Comparison of ENCODE assay signal across 8 mouse cellular contexts in the genomic region with DNA sequence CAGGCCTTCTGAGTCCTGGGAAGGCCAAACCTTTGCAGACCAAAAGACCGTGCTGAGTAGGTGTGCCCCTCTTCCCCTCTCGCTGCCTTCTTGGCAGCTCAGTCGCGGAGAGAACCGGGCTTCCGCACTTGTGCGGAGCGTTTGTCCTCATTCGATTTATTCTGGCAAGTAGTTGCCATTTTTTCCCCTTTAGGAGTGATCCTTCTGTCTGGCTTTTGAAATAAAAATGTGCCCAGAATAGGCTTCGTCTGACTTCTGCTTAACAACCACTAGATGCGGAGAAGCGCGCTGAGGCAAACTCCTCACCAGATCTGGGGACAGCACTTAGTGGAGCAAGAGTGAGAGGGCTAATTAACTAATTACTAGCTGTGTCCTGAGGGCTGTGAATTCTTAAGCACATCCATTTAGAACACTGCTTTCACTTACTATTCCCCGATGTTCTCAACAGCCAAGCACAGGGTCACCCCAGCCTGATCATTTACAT. TPM values are rescaled to one million over a fixed set of nuclear protein-coding genes. Genes with fewer than 3 reads are reported as not detected.
DNase-seq lines count a peak whose midpoint lies in the region; ATAC-seq and TF ChIP-seq lines count a peak whose summit lies in the region.

No protein-coding gene starts in this region.

- H3K36me3 ChIP-seq in heart, adult 2 months (ENCODE audit: control insufficient read depth, insufficient read depth, low read length), result peaks cover 9% of the 10 kb centered on the region
- H3K36me3 ChIP-seq in kidney, adult 2 months (ENCODE audit: control insufficient read depth, insufficient read depth, low read length), result no peaks in the 10 kb centered on the region
- no peaks in the 10 kb centered on the region for H3K36me3 ChIP-seq in liver, embryonic 16.5 days (ENCODE audit: control insufficient read depth, insufficient read depth)
- H3K36me3 ChIP-seq in neural tube, embryonic 15.5 days, result no peaks in the 10 kb centered on the region

- H3K4me3 ChIP-seq in heart, adult 2 months, result peak overlapping the region; percentile 72
- H3K4me3 ChIP-seq in kidney, adult 2 months (ENCODE audit: insufficient read depth, low read depth, low read length), result peak overlapping the region; percentile 87
- H3K4me3 ChIP-seq in liver, embryonic 16.5 days (ENCODE audit: low read depth, low read length), result peak overlapping the region; percentile 49
- peak overlapping the region; percentile 58 for H3K4me3 ChIP-seq in neural tube, embryonic 15.5 days (replicated peaks)

- peak overlapping the region; percentile 89 for H3K27ac ChIP-seq in heart, adult 2 months
- H3K27ac ChIP-seq in kidney, adult 2 months (ENCODE audit: insufficient read depth, low read depth, low read length), result peak overlapping the region; percentile 84
- H3K27ac ChIP-seq in liver, embryonic 16.5 days (ENCODE audit: low read length), result no peak overlapping the region
- H3K27ac ChIP-seq in neural tube, embryonic 15.5 days (replicated peaks), result peak overlapping the region; percentile 86

- TF ChIP-seq CTCF in heart, adult 2 months (IDR thresholded peaks at IDR 0.05), result peak; percentile 41
- no peak for TF ChIP-seq CTCF in kidney, adult 2 months (conservative IDR thresholded peaks at IDR 0.05; ENCODE audit: insufficient read depth, insufficient read length, low read depth, low read length)

- peak; percentile 33 for DNase-seq in urinary bladder, postnatal 25 days (ENCODE audit: low spot score)
- DNase-seq in urinary bladder, postnatal 10 days (ENCODE audit: low spot score), result no peak
- peak; percentile 44 to 61 for DNase-seq in cerebellum, postnatal 36 days
- peak; percentile 69 to 71 for DNase-seq in heart, adult 2 months
- peak; percentile 71 for DNase-seq in kidney, adult 2 months
- no peak for DNase-seq in spleen, adult 18-20 months

- peak; percentile 5; the same call in 1 of the 2 replicates for TF ChIP-seq POLR2A in heart, adult 2 months (IDR thresholded peaks at IDR 0.05; ENCODE audit: insufficient read depth, low read depth, low read length)
- TF ChIP-seq POLR2A in kidney, adult 2 months (IDR thresholded peaks at IDR 0.05; ENCODE audit: low read depth, low read length), result no peak

- H3K79me2 ChIP-seq in heart, adult 2 months (replicated peaks; ENCODE audit: control insufficient read depth, insufficient read depth, low read length), result no peaks in the 10 kb centered on the region

- WGBS in heart, adult 2 months, result under 1% methylated on average over 14 of the region's 14 CpGs
- WGBS in kidney, adult 2 months, result 1% methylated on average over 14 of the region's 14 CpGs
- WGBS in liver, embryonic 16.5 days (ENCODE audit: insufficient replicate concordance), result under 1% methylated on average over 14 of the region's 14 CpGs
- under 1% methylated on average over 14 of the region's 14 CpGs for WGBS in neural tube, embryonic 15.5 days

- no peak for ATAC-seq in liver, embryonic 16.5 days (ENCODE audit: low read depth)
- peak; percentile 80 for ATAC-seq in neural tube, embryonic 15.5 days (ENCODE audit: low FRiP score)

- H3K4me1 ChIP-seq in heart, adult 2 months (ENCODE audit: control insufficient read depth, insufficient read depth, low read length), result peaks cover 14% of the 10 kb centered on the region
- H3K4me1 ChIP-seq in kidney, adult 2 months (ENCODE audit: control insufficient read depth, insufficient read depth, low read length), result peaks cover 12% of the 10 kb centered on the region
- H3K4me1 ChIP-seq in liver, embryonic 16.5 days (ENCODE audit: control insufficient read depth, low read depth, low read length), result no peaks in the 10 kb centered on the region
- peaks cover 22% of the 10 kb centered on the region for H3K4me1 ChIP-seq in neural tube, embryonic 15.5 days

- no peak for TF ChIP-seq EP300 in heart, adult 2 months (IDR thresholded peaks at IDR 0.05; ENCODE audit: insufficient read depth, low read depth, low read length)

- H3K4me2 ChIP-seq in liver, embryonic 16.5 days (ENCODE audit: low read depth, low read length), result peak overlapping the region; percentile 51
- H3K4me2 ChIP-seq in neural tube, embryonic 15.5 days, result peak overlapping the region; percentile 76

- no peaks in the 10 kb centered on the region for H3K27me3 ChIP-seq in heart, adult 2 months (ENCODE audit: control insufficient read depth, insufficient read depth, low read length)
- no peaks in the 10 kb centered on the region for H3K27me3 ChIP-seq in kidney, adult 2 months (replicated peaks; ENCODE audit: control insufficient read depth, insufficient read depth, low read length)
- H3K27me3 ChIP-seq in liver, embryonic 16.5 days (ENCODE audit: control insufficient read depth, insufficient read depth, low read depth, low read length), result peaks cover 41% of the 10 kb centered on the region
- peaks cover 22% of the 10 kb centered on the region for H3K27me3 ChIP-seq in neural tube, embryonic 15.5 days (replicated peaks)

- H3K9me3 ChIP-seq in liver, embryonic 16.5 days (replicated peaks; ENCODE audit: control insufficient read depth, low read length), result no peaks in the 10 kb centered on the region
- no peaks in the 10 kb centered on the region for H3K9me3 ChIP-seq in neural tube, embryonic 15.5 days (replicated peaks)

- peak overlapping the region; percentile 75 for H3K9ac ChIP-seq in heart, adult 2 months (ENCODE audit: low read depth, low read length)
- H3K9ac ChIP-seq in liver, embryonic 16.5 days (ENCODE audit: low read depth, low read length), result peak overlapping the region; percentile 13; the same call in 1 of the 2 replicates
- peak overlapping the region; percentile 63 for H3K9ac ChIP-seq in neural tube, embryonic 15.5 days (replicated peaks)

- intact Hi-C loops in heart, adult 2 months (cut with DNase I), result loop anchor here (1.0 kb wide), 2 partner anchors 9 to 14 kb away; a partner anchor contains a TSS

RNA-seq across cellular contexts. Expression of a gene that starts 14.5 kb away (rescaled TPM):
- 100 to 1,000 TPM; 126 to 128 TPM for total RNA-seq in heart, adult 2 months (2021)
- 70.3 and 75.6 TPM in 2 replicates for polyA plus RNA-seq in heart, adult 2 months (2012; rRNA removed)
- 46.5 and 47.1 TPM in 2 replicates for polyA plus RNA-seq in kidney, adult 2 months (2012; rRNA removed)
- polyA plus RNA-seq in liver, embryonic 16.5 days (2015; fragmentation: Nextera tagmentation; extraction: Ambion mirVana), result 4.2 and 5.7 TPM in 2 replicates
- polyA plus RNA-seq in neural tube, embryonic 15.5 days (2015; fragmentation: Nextera tagmentation; extraction: Ambion mirVana), result 36.0 and 38.5 TPM in 2 replicates

RNA-seq across cellular contexts. Expression of a gene that starts 19.9 kb away (rescaled TPM):
- total RNA-seq in heart, adult 2 months (2021), result not detected
- polyA plus RNA-seq in heart, adult 2 months (2012; rRNA removed), result 0.15 TPM in 1 of 2 replicates, not detected in the other
- polyA plus RNA-seq in kidney, adult 2 months (2012; rRNA removed), result 0.10 and 0.45 TPM in 2 replicates
- polyA plus RNA-seq in liver, embryonic 16.5 days (2015; fragmentation: Nextera tagmentation; extraction: Ambion mirVana), result 0.08 TPM in 1 of 2 replicates, not detected in the other
- polyA plus RNA-seq in neural tube, embryonic 15.5 days (2015; fragmentation: Nextera tagmentation; extraction: Ambion mirVana), result 13.5 and 18.4 TPM in 2 replicates

Comparison
In these comparisons a context has a peak if more than half of its experiments do, and no peak if none do; other contexts are left out.
1. DNase-seq: peak in urinary bladder, postnatal 25 days (single experiment), cerebellum, postnatal 36 days (2 of 2), heart, adult 2 months (2 of 2) and kidney, adult 2 months (single experiment); none in urinary bladder, postnatal 10 days (single experiment) and spleen, adult 18-20 months (0 of 2).
2. H3K9ac ChIP-seq: peak in every context shown above with its lines; median percentile 75 in heart, adult 2 months; 63 in neural tube, embryonic 15.5 days; 13 in liver, embryonic 16.5 days.
3. Peak in every context shown above with its lines, with median percentiles within 50 percentile points of each other: H3K4me3 ChIP-seq.